Comparison of ENCODE assay signal across 18 mouse cellular contexts in the genomic region with DNA sequence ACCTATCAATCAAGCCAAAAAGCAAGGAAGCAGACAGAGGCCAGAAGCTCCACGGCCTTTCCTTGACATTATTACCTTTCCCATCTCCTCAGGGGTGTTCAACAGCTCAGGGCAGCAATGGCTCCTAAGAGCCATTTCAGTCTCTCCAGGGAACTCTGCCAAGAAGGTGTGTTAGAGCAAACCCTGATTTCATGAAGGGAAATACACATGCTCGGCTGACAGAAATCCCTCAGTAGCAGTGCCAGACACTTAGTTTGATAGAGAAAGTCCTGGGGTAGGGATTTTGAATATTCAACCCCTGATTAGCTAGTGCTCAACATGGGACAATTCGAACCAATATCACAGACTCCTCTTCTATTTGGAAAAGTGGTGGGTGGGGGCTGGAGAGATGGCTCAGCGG. TPM values are rescaled to one million over a fixed set of nuclear protein-coding genes. Genes with fewer than 3 reads are reported as not detected.
A peak's percentile ranks its signal among the peaks of the same experiment; 100 is the strongest.
DNase-seq lines count a peak whose midpoint lies in the region; ATAC-seq lines count a peak whose summit lies in the region.
"Had no signal": no experiment of that assay in that cellular context is flagged by ENCODE, and none has a peak within 500 bp of the region (broad histone marks: within the 10 kb centered on the region; RNA-seq: fewer than 3 reads in every experiment).

No protein-coding gene starts in this region.

- peaks cover 14% of the 10 kb centered on the region for H3K36me3 ChIP-seq in heart, embryonic 14.5 days (ENCODE audit: control insufficient read depth, insufficient read depth, low read length)
- peaks cover 20% of the 10 kb centered on the region for H3K36me3 ChIP-seq in kidney, embryonic 14.5 days (ENCODE audit: control insufficient read depth, insufficient read depth, low read length)
- peaks cover 9% of the 10 kb centered on the region; the same call in 1 of the 2 replicates for H3K36me3 ChIP-seq in kidney, embryonic 16.5 days (ENCODE audit: insufficient read depth, low read length)
- H3K36me3 ChIP-seq in midbrain, embryonic 14.5 days (ENCODE audit: control insufficient read depth, insufficient read depth, low read length): peaks cover 15% of the 10 kb centered on the region; the same call in 1 of the 2 replicates
- H3K36me3 ChIP-seq in midbrain, embryonic 10.5 days: peaks cover 49% of the 10 kb centered on the region
- H3K36me3 ChIP-seq in stomach, embryonic 16.5 days (ENCODE audit: control insufficient read depth, insufficient read depth, low read length): peaks cover 4% of the 10 kb centered on the region; the same call in 1 of the 2 replicates

- no peak overlapping the region for H3K9ac ChIP-seq in heart, embryonic 14.5 days (ENCODE audit: low read length)
- 0 out of 2 replicates have a peak overlapping the region, but pooled peaks have one; percentile 12 for H3K9ac ChIP-seq in kidney, embryonic 14.5 days (ENCODE audit: low read depth, low read length)
- no peak overlapping the region for H3K9ac ChIP-seq in kidney, embryonic 16.5 days (replicated peaks; ENCODE audit: low read length)
- no peak overlapping the region for H3K9ac ChIP-seq in midbrain, embryonic 14.5 days (replicated peaks; ENCODE audit: low read length)
- H3K9ac ChIP-seq in stomach, embryonic 16.5 days (ENCODE audit: low read length): no peak overlapping the region
- H3K9ac ChIP-seq: kidney, embryonic 15.5 days; liver, embryonic 14.5 days; midbrain, embryonic 13.5 days had no signal

- H3K4me1 ChIP-seq in heart, embryonic 14.5 days (ENCODE audit: control insufficient read depth in 2 of 2, insufficient read depth in 2 of 2, low read length in 2 of 2): peaks cover 21 to 72% of the 10 kb centered on the region in 2 experiments
- H3K4me1 ChIP-seq in kidney, embryonic 14.5 days (ENCODE audit: control insufficient read depth, insufficient read depth, low read length): peaks cover 24% of the 10 kb centered on the region
- peaks cover 33% of the 10 kb centered on the region for H3K4me1 ChIP-seq in kidney, embryonic 16.5 days (ENCODE audit: insufficient read depth, low read length)
- peaks cover 51% of the 10 kb centered on the region for H3K4me1 ChIP-seq in midbrain, embryonic 14.5 days (ENCODE audit: control insufficient read depth, insufficient read depth, low read length)
- peaks cover 21% of the 10 kb centered on the region for H3K4me1 ChIP-seq in midbrain, embryonic 10.5 days
- peaks cover 26% of the 10 kb centered on the region for H3K4me1 ChIP-seq in stomach, embryonic 16.5 days (ENCODE audit: control insufficient read depth, insufficient read depth, low read length)

- WGBS in heart, embryonic 14.5 days: 43% methylated on average over 4 of the region's 4 CpGs
- 68% methylated on average over 4 of the region's 4 CpGs for WGBS in kidney, embryonic 14.5 days
- WGBS in kidney, embryonic 16.5 days: 72% methylated on average over 4 of the region's 4 CpGs
- 78% methylated on average over 4 of the region's 4 CpGs for WGBS in midbrain, embryonic 14.5 days
- 91% methylated on average over 4 of the region's 4 CpGs for WGBS in midbrain, embryonic 10.5 days
- WGBS in stomach, embryonic 16.5 days: 57% methylated on average over 4 of the region's 4 CpGs

- H3K4me3 ChIP-seq in heart, embryonic 14.5 days (ENCODE audit: control insufficient read depth in 1 of 2, insufficient read depth in 1 of 2, low read depth in 1 of 2, low read length in 2 of 2): no peak overlapping the region
- H3K4me3 ChIP-seq in kidney, embryonic 14.5 days (ENCODE audit: low read length): no peak overlapping the region
- H3K4me3 ChIP-seq in kidney, embryonic 16.5 days (ENCODE audit: low read length): no peak overlapping the region
- no peak overlapping the region for H3K4me3 ChIP-seq in midbrain, embryonic 14.5 days (replicated peaks; ENCODE audit: low read depth, low read length)
- no peak overlapping the region for H3K4me3 ChIP-seq in midbrain, embryonic 10.5 days
- H3K4me3 ChIP-seq in stomach, embryonic 16.5 days (replicated peaks; ENCODE audit: low read length): no peak overlapping the region
- H3K4me3 ChIP-seq: forebrain, embryonic 10.5 days; hindbrain, embryonic 10.5 days; kidney, embryonic 15.5 days; midbrain, embryonic 13.5 days had no signal

- H3K4me2 ChIP-seq in heart, embryonic 14.5 days (ENCODE audit: low read length): 0 out of 2 replicates have a peak overlapping the region, but pooled peaks have one; percentile 3
- H3K4me2 ChIP-seq in kidney, embryonic 14.5 days (replicated peaks; ENCODE audit: low read depth, low read length): no peak overlapping the region
- H3K4me2 ChIP-seq in kidney, embryonic 16.5 days (replicated peaks; ENCODE audit: low read depth, low read length): no peak overlapping the region
- H3K4me2 ChIP-seq in midbrain, embryonic 14.5 days (ENCODE audit: low read length): no peak overlapping the region
- H3K4me2 ChIP-seq in stomach, embryonic 16.5 days (ENCODE audit: low read depth, low read length): no peak overlapping the region
- H3K4me2 ChIP-seq: kidney, embryonic 15.5 days; midbrain, embryonic 13.5 days had no signal

- H3K9me3 ChIP-seq in heart, embryonic 14.5 days (ENCODE audit: control insufficient read depth, low read length): no peaks in the 10 kb centered on the region
- H3K9me3 ChIP-seq in kidney, embryonic 14.5 days (ENCODE audit: control insufficient read depth, low read length): no peaks in the 10 kb centered on the region
- H3K9me3 ChIP-seq in kidney, embryonic 16.5 days (ENCODE audit: low read length): no peaks in the 10 kb centered on the region
- no peaks in the 10 kb centered on the region for H3K9me3 ChIP-seq in midbrain, embryonic 14.5 days (ENCODE audit: control insufficient read depth, low read length)
- H3K9me3 ChIP-seq in midbrain, embryonic 10.5 days (replicated peaks): no peaks in the 10 kb centered on the region
- no peaks in the 10 kb centered on the region for H3K9me3 ChIP-seq in stomach, embryonic 16.5 days (replicated peaks; ENCODE audit: control insufficient read depth, low read length)
- H3K9me3 ChIP-seq: forebrain, embryonic 10.5 days; hindbrain, embryonic 10.5 days; kidney, embryonic 15.5 days; midbrain, embryonic 13.5 days had no signal

- H3K27ac ChIP-seq in heart, embryonic 14.5 days (replicated peaks in 1 of 2; ENCODE audit: control insufficient read depth in 1 of 2, insufficient read depth in 1 of 2, low read depth in 2 of 2, low read length in 2 of 2): peak overlapping the region in 1 of 2 experiments; percentile 20; a peak in 2 of 4 replicates
- no peak overlapping the region for H3K27ac ChIP-seq in kidney, embryonic 14.5 days (ENCODE audit: low read depth, low read length)
- H3K27ac ChIP-seq in kidney, embryonic 16.5 days (ENCODE audit: low read length): no peak overlapping the region
- H3K27ac ChIP-seq in midbrain, embryonic 14.5 days (replicated peaks; ENCODE audit: low read depth, low read length): 0 out of 2 replicates have a peak overlapping the region, but pooled peaks have one; percentile 26
- H3K27ac ChIP-seq in midbrain, embryonic 10.5 days (replicated peaks): no peak overlapping the region
- H3K27ac ChIP-seq in stomach, embryonic 16.5 days (ENCODE audit: low read length): 0 out of 2 replicates have a peak overlapping the region, but pooled peaks have one; percentile 5
- H3K27ac ChIP-seq: forebrain, embryonic 10.5 days; hindbrain, embryonic 10.5 days; kidney, embryonic 15.5 days; liver, embryonic 14.5 days; macrophage had no signal

- no peaks in the 10 kb centered on the region for H3K27me3 ChIP-seq in heart, embryonic 14.5 days (ENCODE audit: control insufficient read depth, insufficient read depth, low read length)
- no peaks in the 10 kb centered on the region for H3K27me3 ChIP-seq in kidney, embryonic 14.5 days (ENCODE audit: control insufficient read depth, insufficient read depth, low read length)
- no peaks in the 10 kb centered on the region for H3K27me3 ChIP-seq in kidney, embryonic 16.5 days (ENCODE audit: insufficient read depth, low read length)
- no peaks in the 10 kb centered on the region for H3K27me3 ChIP-seq in midbrain, embryonic 14.5 days (ENCODE audit: control insufficient read depth, insufficient read depth, low read length)
- no peaks in the 10 kb centered on the region for H3K27me3 ChIP-seq in midbrain, embryonic 10.5 days (ENCODE audit: low read depth, poor library complexity, severe bottlenecking)
- no peaks in the 10 kb centered on the region for H3K27me3 ChIP-seq in stomach, embryonic 16.5 days (ENCODE audit: control insufficient read depth, insufficient read depth, low read length)
- H3K27me3 ChIP-seq: kidney, embryonic 15.5 days; midbrain, embryonic 13.5 days had no signal

- DNase-seq in heart, adult 9 months (ENCODE audit: low spot score in 2 of 2): no peak
- DNase-seq in midbrain, embryonic 14.5 days: no peak
- DNase-seq in midbrain, embryonic 10.5 days (ENCODE audit: low spot score): no peak
- DNase-seq in urinary bladder, adult 2 months (ENCODE audit: low spot score): no peak
- DNase-seq: adrenal gland, postnatal 36 days; right cerebral cortex, adult 18-20 months; thymus, postnatal 4 days had no signal

- no peak for ATAC-seq in heart, embryonic 14.5 days (ENCODE audit: insufficient number of reproducible peaks, insufficient read depth, low FRiP score, low read depth)
- no peak for ATAC-seq in kidney, embryonic 14.5 days (ENCODE audit: low FRiP score, low TSS enrichment)
- ATAC-seq in kidney, embryonic 16.5 days (ENCODE audit: low FRiP score, low TSS enrichment): no peak
- ATAC-seq in midbrain, embryonic 14.5 days (ENCODE audit: low FRiP score, low TSS enrichment): no peak
- ATAC-seq in stomach, embryonic 16.5 days (ENCODE audit: insufficient read depth, low FRiP score): no peak
- ATAC-seq: intestine, embryonic 16.5 days; midbrain, embryonic 13.5 days had no signal

RNA-seq across cellular contexts. Expression of a gene that starts 36.3 kb away (rescaled TPM):
- 6.1 and 6.6 TPM in 2 replicates for polyA plus RNA-seq in heart, embryonic 14.5 days (2014; fragmentation: Nextera tagmentation; extraction: Ambion mirVana)
- 9.1 and 10.0 TPM in 2 replicates for polyA plus RNA-seq in kidney, embryonic 14.5 days (2014; fragmentation: Nextera tagmentation; extraction: Ambion mirVana)
- polyA plus RNA-seq in kidney, embryonic 16.5 days (2015; fragmentation: Nextera tagmentation; extraction: Ambion mirVana): 4.8 and 6.4 TPM in 2 replicates
- 9.2 and 10.2 TPM in 2 replicates for polyA plus RNA-seq in midbrain, embryonic 14.5 days (2014; fragmentation: Nextera tagmentation; extraction: Ambion mirVana)
- 6.4 and 7.3 TPM in 2 replicates for polyA plus RNA-seq in midbrain, embryonic 10.5 days (2016; fragmentation: Nextera tagmentation; extraction: Ambion mirVana)
- polyA plus RNA-seq in stomach, embryonic 16.5 days (2015; fragmentation: Nextera tagmentation; extraction: Ambion mirVana): 3.8 and 5.0 TPM in 2 replicates
- 9.2 and 17.4 TPM in 2 replicates for polyA plus RNA-seq in urinary bladder, adult 2 months (2012; rRNA removed)

Comparison
In these comparisons a context has a peak if more than half of its experiments do, and no peak if none do; other contexts are left out.
1. H3K27ac ChIP-seq: peak in midbrain, embryonic 14.5 days (single experiment) and stomach, embryonic 16.5 days (single experiment); none in kidney, embryonic 14.5 days (single experiment), kidney, embryonic 16.5 days (single experiment) and midbrain, embryonic 10.5 days (single experiment).